Mouse (Mus musculus) E14TG2a.4 (cell line): ENCODE measurements around the gene Tax1bp3.

Source experiments
- CTCF ChIP-seq: conservative IDR thresholded peaks from 2 replicates; pipeline ENCODE4 v1.5.1; 2014; ENCODE audit warnings: low read length
- NANOG ChIP-seq: IDR thresholded peaks from 2 replicates; pipeline ENCODE4 v1.6.1; 2014; ENCODE audit warnings: borderline replicate concordance, low read length, mixed read lengths

DNA sequence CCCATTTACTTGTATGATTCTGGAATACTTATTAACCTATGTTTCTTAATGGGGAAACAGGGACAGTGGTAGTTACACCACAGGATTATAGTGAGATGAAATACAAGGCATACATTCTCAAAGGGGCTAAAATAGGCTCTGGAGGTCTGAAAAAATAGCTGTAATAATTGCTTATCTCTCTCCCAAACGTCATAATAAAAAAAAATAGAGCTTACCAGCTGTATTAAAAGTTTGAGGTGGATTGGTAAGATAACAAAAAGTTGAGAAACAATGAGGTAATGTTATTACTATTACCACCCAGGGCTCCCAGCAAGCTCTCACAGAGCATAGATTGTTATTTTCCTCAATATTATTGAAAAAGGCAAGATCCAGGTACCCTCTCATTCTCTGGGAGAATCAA, 21.3 kb downstream of the Tax1bp3 start:
- no peak for TF ChIP-seq CTCF
- no peak for TF ChIP-seq NANOG
